Mouse (Mus musculus): ENCODE data around the gene Akap1. TPM values are rescaled to one million over a fixed set of nuclear protein-coding genes. Genes with fewer than 3 reads are reported as not detected.

The Akap1 gene
- total and polyA plus RNA-seq, 2 experiments = 37.7 to 81.5 TPM

DNA sequence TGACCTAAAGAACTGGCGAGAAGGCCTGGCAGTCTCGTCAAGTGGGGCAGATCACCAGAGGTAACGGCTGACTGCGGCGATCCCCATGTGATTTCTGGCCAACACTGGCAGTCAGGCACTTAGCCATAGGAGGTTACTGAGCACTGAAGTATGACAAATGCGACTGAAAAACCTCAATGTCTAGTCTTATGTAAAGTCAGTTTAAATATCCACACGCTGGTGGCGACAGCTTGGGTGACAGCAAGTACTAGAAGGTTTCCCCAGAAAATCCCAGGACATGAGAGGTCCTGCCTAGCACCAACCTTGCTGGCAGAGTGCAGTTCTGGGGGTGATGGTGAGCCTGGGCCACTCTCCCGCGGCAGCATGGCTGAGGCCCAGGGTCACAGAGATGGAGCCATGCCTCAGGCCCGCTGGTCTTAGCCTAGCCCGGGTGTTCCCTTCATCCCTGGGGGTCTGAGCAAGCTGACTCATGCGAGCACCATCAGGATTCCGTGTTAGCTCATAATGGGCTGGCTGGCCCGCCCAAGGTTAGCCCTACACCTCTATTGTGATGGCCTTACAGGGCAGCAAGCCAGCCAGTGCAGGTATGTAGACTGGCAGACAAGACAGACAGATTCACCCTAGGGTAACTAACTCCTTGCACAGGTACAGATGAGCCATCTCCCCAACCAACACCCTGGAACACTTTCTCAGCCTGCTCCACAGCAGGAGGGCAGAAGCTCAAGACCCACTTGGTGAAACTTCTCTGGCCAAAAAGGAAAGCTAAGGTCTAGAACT lies 13.1 kb downstream of the Akap1 start:
- peak; percentile 90 for DNase-seq (ENCODE audit: extremely low read depth, low read depth, low spot score)
- H3K9ac ChIP-seq (ENCODE audit: low read depth, low read length) = no peak overlapping the region; the same call in 1 of the 2 replicates
- peak overlapping the region; percentile 67 for H3K27ac ChIP-seq (replicated peaks; ENCODE audit: insufficient read depth, low read depth, low read length)
- TF ChIP-seq POLR2A (IDR thresholded peaks at IDR 0.05; ENCODE audit: extremely low read depth, insufficient read depth, low read length) (no peak), CTCF (IDR thresholded peaks at IDR 0.05; ENCODE audit: low read depth, low read length) (no peak)
- H3K27me3 ChIP-seq (ENCODE audit: control insufficient read depth, insufficient read depth, low read length) = no peaks in the 10 kb centered on the region
- WGBS = 40% methylated on average over 15 of the region's 15 CpGs
- H3K36me3 ChIP-seq (ENCODE audit: control insufficient read depth, insufficient read depth, low read length) = no peaks in the 10 kb centered on the region
- H3K4me3 ChIP-seq (ENCODE audit: insufficient read depth, low read depth, low read length) = no peak overlapping the region
- H3K4me1 ChIP-seq (ENCODE audit: control insufficient read depth, insufficient read depth, low read length) = peaks cover 64% of the 10 kb centered on the region
- H3K79me2 ChIP-seq (ENCODE audit: control insufficient read depth, insufficient read depth, low read length) = peaks cover 59% of the 10 kb centered on the region

DNA sequence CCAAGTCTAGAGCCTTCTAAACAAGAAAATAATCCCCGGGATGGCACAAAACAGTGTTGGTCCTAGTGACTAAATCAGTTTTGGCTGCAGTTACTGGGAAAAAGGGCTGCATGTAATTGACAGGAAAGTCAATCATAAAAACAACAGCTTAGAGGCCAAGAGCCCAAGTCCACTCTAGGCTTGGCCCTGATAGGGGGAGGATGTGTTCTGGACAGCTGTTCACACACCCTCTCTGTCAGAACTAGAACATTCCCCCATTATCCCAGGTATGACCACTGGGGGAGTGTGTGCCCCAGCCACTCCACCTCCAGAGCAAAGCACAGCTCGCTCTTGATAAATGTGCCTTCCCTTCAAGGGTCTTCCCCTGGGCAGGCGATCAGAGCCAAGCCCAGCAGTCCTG lies 14.7 kb downstream of the Akap1 start:
- peak; percentile 94 for DNase-seq (ENCODE audit: extremely low read depth, low read depth, low spot score)
- Histone ChIP-seq H3K27me3 (ENCODE audit: control insufficient read depth, insufficient read depth, low read length) (no peaks in the 10 kb centered on the region), H3K4me1 (ENCODE audit: control insufficient read depth, insufficient read depth, low read length) (peaks cover 57% of the 10 kb centered on the region), H3K4me3 (ENCODE audit: insufficient read depth, low read depth, low read length) (no peak overlapping the region), H3K36me3 (ENCODE audit: control insufficient read depth, insufficient read depth, low read length) (no peaks in the 10 kb centered on the region; the same call in 1 of the 2 replicates), H3K27ac (replicated peaks; ENCODE audit: insufficient read depth, low read depth, low read length) (peak overlapping the region; percentile 81), H3K79me2 (ENCODE audit: control insufficient read depth, insufficient read depth, low read length) (peaks cover 57% of the 10 kb centered on the region; the same call in 1 of the 2 replicates), H3K9ac (ENCODE audit: low read depth, low read length) (peak overlapping the region; percentile 8; the same call in 1 of the 2 replicates)
- TF ChIP-seq CTCF (IDR thresholded peaks at IDR 0.05; ENCODE audit: low read depth, low read length) = peak; percentile 61
- no peak for TF ChIP-seq POLR2A (IDR thresholded peaks at IDR 0.05; ENCODE audit: extremely low read depth, insufficient read depth, low read length)
- WGBS = 31% methylated on average over 3 of the region's 3 CpGs

GRCm38 (mm10) chr11:88849284-88849683 lies 15.1 kb downstream of the Akap1 start:
- Histone ChIP-seq H3K4me1 (ENCODE audit: control insufficient read depth, insufficient read depth, low read length) (peaks cover 54% of the 10 kb centered on the region), H3K27ac (replicated peaks; ENCODE audit: insufficient read depth, low read depth, low read length) (peak overlapping the region; percentile 70), H3K9ac (ENCODE audit: low read depth, low read length) (peak overlapping the region; percentile 45; the same call in 1 of the 2 replicates), H3K79me2 (ENCODE audit: control insufficient read depth, insufficient read depth, low read length) (peaks cover 55% of the 10 kb centered on the region; the same call in 1 of the 2 replicates), H3K36me3 (ENCODE audit: control insufficient read depth, insufficient read depth, low read length) (no peaks in the 10 kb centered on the region; the same call in 1 of the 2 replicates), H3K27me3 (ENCODE audit: control insufficient read depth, insufficient read depth, low read length) (no peaks in the 10 kb centered on the region), H3K4me3 (ENCODE audit: insufficient read depth, low read depth, low read length) (no peak overlapping the region)
- no peak for TF ChIP-seq CTCF (IDR thresholded peaks at IDR 0.05; ENCODE audit: low read depth, low read length)
- TF ChIP-seq POLR2A (IDR thresholded peaks at IDR 0.05; ENCODE audit: extremely low read depth, insufficient read depth, low read length) = no peak
- peak; percentile 90 for DNase-seq (ENCODE audit: extremely low read depth, low read depth, low spot score)
- WGBS = 12% methylated on average over 8 of the region's 8 CpGs

DNA sequence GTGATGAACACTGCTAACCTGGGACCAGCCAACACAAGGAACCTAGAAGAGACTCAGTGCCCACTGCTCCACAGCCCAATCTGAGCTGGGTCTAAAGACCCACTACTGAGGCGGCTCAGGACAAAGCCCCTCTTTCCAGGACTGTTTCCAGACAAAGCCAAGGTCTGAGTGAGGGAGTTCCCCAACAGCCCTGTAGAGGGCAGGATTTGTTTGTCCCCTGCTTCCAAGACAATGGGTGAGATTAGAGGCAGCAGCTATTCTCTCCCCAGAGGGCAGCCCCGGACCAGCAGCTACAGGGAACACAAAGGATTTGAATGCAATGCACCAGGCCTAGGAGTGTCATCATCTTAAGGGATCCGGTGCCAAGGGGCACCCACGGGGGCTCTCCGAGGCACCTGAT lies 15.8 kb downstream of the Akap1 start:
- Histone ChIP-seq H3K9ac (ENCODE audit: low read depth, low read length) (peak overlapping the region; percentile 45), H3K27me3 (ENCODE audit: control insufficient read depth, insufficient read depth, low read length) (no peaks in the 10 kb centered on the region), H3K36me3 (ENCODE audit: control insufficient read depth, insufficient read depth, low read length) (no peaks in the 10 kb centered on the region; the same call in 1 of the 2 replicates), H3K27ac (replicated peaks; ENCODE audit: insufficient read depth, low read depth, low read length) (peak overlapping the region; percentile 70), H3K4me1 (ENCODE audit: control insufficient read depth, insufficient read depth, low read length) (peaks cover 50% of the 10 kb centered on the region), H3K79me2 (ENCODE audit: control insufficient read depth, insufficient read depth, low read length) (peaks cover 54% of the 10 kb centered on the region; the same call in 1 of the 2 replicates), H3K4me3 (ENCODE audit: insufficient read depth, low read depth, low read length) (no peak overlapping the region)
- no peak for DNase-seq (ENCODE audit: extremely low read depth, low read depth, low spot score)
- 30% methylated on average over 5 of the region's 5 CpGs for WGBS
- peak; percentile 71 for TF ChIP-seq CTCF (IDR thresholded peaks at IDR 0.05; ENCODE audit: low read depth, low read length)
- TF ChIP-seq POLR2A (IDR thresholded peaks at IDR 0.05; ENCODE audit: extremely low read depth, insufficient read depth, low read length) = no peak

GRCm38 (mm10) chr11:88847281-88848006 lies 16.9 kb downstream of the Akap1 start:
- DNase-seq (ENCODE audit: extremely low read depth, low read depth, low spot score) = peak; percentile 64
- Histone ChIP-seq H3K27ac (replicated peaks; ENCODE audit: insufficient read depth, low read depth, low read length) (no peak overlapping the region), H3K36me3 (ENCODE audit: control insufficient read depth, insufficient read depth, low read length) (peaks cover 2% of the 10 kb centered on the region; the same call in 1 of the 2 replicates)

More at GRCm38 (mm10) chr11:88847281-88848006, 16.9 kb downstream of the Akap1 start:
- Histone ChIP-seq H3K79me2 (ENCODE audit: control insufficient read depth, insufficient read depth, low read length) (peaks cover 49% of the 10 kb centered on the region; the same call in 1 of the 2 replicates), H3K4me1 (ENCODE audit: control insufficient read depth, insufficient read depth, low read length) (peaks cover 45% of the 10 kb centered on the region), H3K27me3 (ENCODE audit: control insufficient read depth, insufficient read depth, low read length) (no peaks in the 10 kb centered on the region), H3K9ac (ENCODE audit: low read depth, low read length) (no peak overlapping the region), H3K4me3 (ENCODE audit: insufficient read depth, low read depth, low read length) (no peak overlapping the region)
- WGBS = 36% methylated on average over 8 of the region's 8 CpGs
- no peak for TF ChIP-seq POLR2A (IDR thresholded peaks at IDR 0.05; ENCODE audit: extremely low read depth, insufficient read depth, low read length)
- no peak for TF ChIP-seq CTCF (IDR thresholded peaks at IDR 0.05; ENCODE audit: low read depth, low read length)
